Mouse (Mus musculus) gastrocnemius, postnatal 25 days (tissue): ENCODE data around the gene Thrb. TPM values are rescaled to one million over a fixed set of nuclear protein-coding genes. Genes with fewer than 3 reads are reported as not detected.

Source experiments
- DNase-seq: peaks from one replicate; pipeline ENCODE4 v3.0.0; 2022
- total RNA-seq, 2 experiments: library from RNA; stranded (reverse); gene quantifications; 1 replicate in 1 of 2; 2 replicates in 1 of 2; pipeline ENCODE4 v1.2.3; 2021

Thrb gene
- total RNA-seq, 2 experiments from 2014 or later, result 12.3 to 19.2 TPM

DNA sequence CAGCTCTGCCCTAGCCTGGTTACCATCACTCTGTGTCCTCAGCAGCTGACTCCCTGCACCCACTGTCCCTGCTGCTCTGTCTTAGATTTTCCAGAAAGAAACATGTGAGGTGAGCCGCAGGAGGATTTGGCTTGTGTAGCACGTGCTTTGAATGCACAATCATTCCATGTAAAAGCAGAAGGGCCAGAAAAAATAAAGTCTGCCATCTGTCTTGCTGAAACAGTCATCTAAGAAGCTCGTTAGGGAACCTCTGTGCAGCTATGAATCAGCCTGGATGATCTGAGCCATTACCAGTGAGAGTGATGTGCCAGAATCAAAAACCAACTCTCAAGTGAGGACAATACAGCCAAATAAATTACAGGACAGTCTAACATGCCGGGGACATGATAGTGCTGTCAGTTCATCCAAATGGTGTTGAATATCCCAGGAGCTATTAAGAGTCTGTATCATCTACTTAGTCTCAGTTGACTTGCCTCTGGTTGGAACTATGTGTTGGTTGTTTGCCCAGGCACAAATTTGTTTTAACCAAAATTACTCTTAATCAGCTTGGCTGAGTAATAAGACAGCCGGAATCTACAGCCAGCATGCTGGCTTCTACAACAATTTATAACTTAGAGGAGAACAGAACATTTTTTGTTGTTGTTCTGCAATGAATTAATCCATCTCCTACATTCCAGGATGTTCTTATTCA is 402.2 kb downstream of the Thrb start:
- no peak for DNase-seq
